ENCODE assay signal across 30 mouse cellular contexts in the genomic region with DNA sequence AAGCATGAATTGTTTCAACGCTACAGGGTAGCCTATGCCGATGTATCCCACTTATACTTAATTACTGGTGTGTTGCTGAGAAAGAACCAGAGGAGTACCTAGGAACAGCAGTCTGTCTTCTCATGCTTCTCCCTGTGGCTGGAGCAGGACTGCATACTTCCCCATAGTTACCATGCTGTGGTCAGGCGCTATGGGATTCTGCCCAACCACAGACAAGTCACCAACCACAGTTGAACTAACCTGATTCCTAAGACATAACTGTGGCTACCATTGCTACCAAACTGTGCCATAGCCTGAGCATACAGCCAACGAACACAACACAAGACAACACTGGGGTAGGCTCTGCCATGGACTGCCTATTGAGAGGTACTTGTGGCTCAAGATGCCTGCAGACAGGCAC. TPM values are rescaled to one million over a fixed set of nuclear protein-coding genes. Genes with fewer than 3 reads are reported as not detected.
DNase-seq lines count a peak whose midpoint lies in the region; ATAC-seq and TF ChIP-seq lines count a peak whose summit lies in the region.
"Had no signal": no experiment of that assay in that cellular context is flagged by ENCODE, and none has a peak within 500 bp of the region (broad histone marks: within the 10 kb centered on the region; RNA-seq: fewer than 3 reads in every experiment).

No protein-coding gene starts in this region.

- H3K4me3 ChIP-seq in MEL (ENCODE audit: control insufficient read depth in 1 of 2, insufficient read depth in 1 of 2, low read depth in 2 of 2, low read length in 2 of 2) = no peak overlapping the region
- no peak overlapping the region for H3K4me3 ChIP-seq in limb, embryonic 13.5 days
- no peak overlapping the region for H3K4me3 ChIP-seq in intestine, embryonic 15.5 days (replicated peaks)
- H3K4me3 ChIP-seq: embryonic facial prominence, embryonic 10.5 days; embryonic facial prominence, embryonic 15.5 days; hindbrain, embryonic 15.5 days; kidney, embryonic 15.5 days; left cerebral cortex, adult 2 months; lung, embryonic 15.5 days; megakaryocyte, embryonic 14.5 days; midbrain, embryonic 13.5 days had no signal

- H3K36me3 ChIP-seq in MEL (ENCODE audit: control insufficient read depth in 1 of 2, insufficient read depth in 2 of 2, low read length in 2 of 2) = peaks cover 0 to 19% of the 10 kb centered on the region in 2 experiments; a peak in 2 of 4 replicates
- H3K36me3 ChIP-seq in limb, embryonic 13.5 days = no peaks in the 10 kb centered on the region
- H3K36me3 ChIP-seq in intestine, embryonic 15.5 days = no peaks in the 10 kb centered on the region
- H3K36me3 ChIP-seq: embryonic facial prominence, embryonic 10.5 days; embryonic facial prominence, embryonic 15.5 days; hindbrain, embryonic 15.5 days; kidney, embryonic 15.5 days; lung, embryonic 15.5 days had no signal

- peak; percentile 74 for DNase-seq in 3134 (ENCODE audit: extremely low read depth, insufficient read length, low spot score)
- DNase-seq in MEL (ENCODE audit: low read depth, low spot score) = peak; percentile 43
- peak; percentile 53 for DNase-seq in fibroblast of lung, adult 2 months (ENCODE audit: low read depth)
- no peak for DNase-seq in frontal cortex, postnatal 14 days (ENCODE audit: low spot score in 2 of 2)
- DNase-seq in heart, adult 18-20 months = no peak
- no peak for DNase-seq in ovary, postnatal 36 days (ENCODE audit: low spot score)
- DNase-seq: adrenal gland, postnatal 36 days; cerebellum, adult 18-20 months; cerebellum, postnatal 10 days; gastrocnemius, postnatal 36 days; heart, postnatal 14 days; kidney, adult 18-20 months; right cerebral cortex, postnatal 4 days; thymus, adult 2 months; thymus, postnatal 36 days had no signal

- H3K4me2 ChIP-seq in limb, embryonic 13.5 days (replicated peaks) = no peak overlapping the region
- H3K4me2 ChIP-seq in intestine, embryonic 15.5 days (replicated peaks) = no peak overlapping the region
- H3K4me2 ChIP-seq: embryonic facial prominence, embryonic 15.5 days; hindbrain, embryonic 15.5 days; kidney, embryonic 15.5 days; lung, embryonic 15.5 days; midbrain, embryonic 13.5 days had no signal

- TF ChIP-seq EP300 in MEL (IDR thresholded peaks at IDR 0.05; ENCODE audit: low read depth in 1 of 2, low read length in 2 of 2) = no peak

- no peak for TF ChIP-seq POLR2A in MEL (IDR thresholded peaks at IDR 0.05; ENCODE audit: control insufficient read depth in 1 of 2, insufficient read depth in 1 of 2, low read depth in 1 of 2, low read length in 2 of 2, poor library complexity in 1 of 2)

- TF ChIP-seq RAD21 in MEL (IDR thresholded peaks at IDR 0.05; ENCODE audit: low read depth, low read length) = no peak

- no peaks in the 10 kb centered on the region for H3K9me3 ChIP-seq in MEL (replicated peaks; ENCODE audit: insufficient read depth, low read length)
- no peaks in the 10 kb centered on the region for H3K9me3 ChIP-seq in limb, embryonic 13.5 days
- H3K9me3 ChIP-seq in intestine, embryonic 15.5 days = no peaks in the 10 kb centered on the region
- H3K9me3 ChIP-seq: embryonic facial prominence, embryonic 10.5 days; embryonic facial prominence, embryonic 15.5 days; hindbrain, embryonic 15.5 days; kidney, embryonic 15.5 days; lung, embryonic 15.5 days; midbrain, embryonic 13.5 days had no signal

- no peaks in the 10 kb centered on the region for H3K27me3 ChIP-seq in MEL (ENCODE audit: control insufficient read depth in 1 of 2, insufficient read depth in 2 of 2, low read length in 2 of 2)
- no peaks in the 10 kb centered on the region for H3K27me3 ChIP-seq in limb, embryonic 13.5 days
- H3K27me3 ChIP-seq in intestine, embryonic 15.5 days (replicated peaks) = no peaks in the 10 kb centered on the region
- H3K27me3 ChIP-seq: CH12.LX; embryonic facial prominence, embryonic 15.5 days; hindbrain, embryonic 15.5 days; kidney, embryonic 15.5 days; lung, embryonic 15.5 days; megakaryocyte, embryonic 14.5 days; midbrain, embryonic 13.5 days had no signal

- H3K9ac ChIP-seq in MEL (ENCODE audit: control insufficient read depth, low read depth, low read length, poor library complexity, severe bottlenecking) = no peak overlapping the region
- H3K9ac ChIP-seq in limb, embryonic 13.5 days = no peak overlapping the region
- no peak overlapping the region for H3K9ac ChIP-seq in intestine, embryonic 15.5 days
- H3K9ac ChIP-seq: embryonic facial prominence, embryonic 15.5 days; hindbrain, embryonic 15.5 days; kidney, embryonic 15.5 days; lung, embryonic 15.5 days; midbrain, embryonic 13.5 days had no signal

- no peak for TF ChIP-seq CTCF in MEL (IDR thresholded peaks at IDR 0.05 in 2 of 3, conservative IDR thresholded peaks at IDR 0.05 in 1 of 3; ENCODE audit: control insufficient read depth in 1 of 3, insufficient read depth in 1 of 3, low read depth in 2 of 3, low read length in 3 of 3, poor library complexity in 1 of 3, severe bottlenecking in 1 of 3)

- 74% methylated on average over 4 of the region's 4 CpGs for WGBS in limb, embryonic 13.5 days
- 87% methylated on average over 4 of the region's 4 CpGs for WGBS in intestine, embryonic 15.5 days

- peaks cover 7 to 16% of the 10 kb centered on the region in 2 experiments for H3K4me1 ChIP-seq in MEL (ENCODE audit: control insufficient read depth in 1 of 2, insufficient read depth in 2 of 2, low read length in 2 of 2)
- peaks cover 17% of the 10 kb centered on the region for H3K4me1 ChIP-seq in limb, embryonic 13.5 days
- H3K4me1 ChIP-seq in intestine, embryonic 15.5 days (replicated peaks) = no peaks in the 10 kb centered on the region
- H3K4me1 ChIP-seq: embryonic facial prominence, embryonic 10.5 days; embryonic facial prominence, embryonic 15.5 days; hindbrain, embryonic 15.5 days; lung, embryonic 15.5 days; midbrain, embryonic 13.5 days had no signal

- H3K79me2 ChIP-seq in MEL (ENCODE audit: control insufficient read depth, insufficient read depth, low read length, poor library complexity) = no peaks in the 10 kb centered on the region

- H3K27ac ChIP-seq in MEL (ENCODE audit: control insufficient read depth, low read depth, low read length) = no peak overlapping the region
- H3K27ac ChIP-seq in limb, embryonic 13.5 days = peak overlapping the region; percentile 69
- no peak overlapping the region for H3K27ac ChIP-seq in intestine, embryonic 15.5 days
- H3K27ac ChIP-seq: embryonic facial prominence, embryonic 10.5 days; embryonic facial prominence, embryonic 15.5 days; hindbrain, embryonic 15.5 days; kidney, embryonic 15.5 days; left cerebral cortex, adult 2 months; lung, embryonic 15.5 days; midbrain, embryonic 13.5 days; stomach, postnatal 0 days had no signal

- ATAC-seq in limb, embryonic 13.5 days (ENCODE audit: low FRiP score, low read depth) = no peak
- no peak for ATAC-seq in intestine, embryonic 15.5 days
- ATAC-seq: forebrain, embryonic 14.5 days; inflammation-experienced regulatory T-cells, adult 6 months; midbrain, embryonic 13.5 days had no signal

TF ChIP-seq in MEL, 35 proteins besides CTCF, POLR2A, EP300 and RAD21:
- TF ChIP-seq GABPA (IDR thresholded peaks at IDR 0.05; ENCODE audit: low read depth, low read length) (no peak), POLR2AphosphoS2 (IDR thresholded peaks at IDR 0.05; ENCODE audit: low read length) (no peak), ZKSCAN1 (IDR thresholded peaks at IDR 0.05; ENCODE audit: low read depth, low read length) (no peak), ZMIZ1 (IDR thresholded peaks at IDR 0.05; ENCODE audit: low read depth, low read length) (no peak), CHD1 (IDR thresholded peaks at IDR 0.05; ENCODE audit: low read depth, low read length) (no peak), MAFK (IDR thresholded peaks at IDR 0.05; ENCODE audit: borderline replicate concordance, low read depth, low read length) (no peak), ELF1 (IDR thresholded peaks at IDR 0.05; ENCODE audit: low read depth, low read length) (no peak), USF2 (IDR thresholded peaks at IDR 0.05; ENCODE audit: borderline replicate concordance in 1 of 2, insufficient read depth in 1 of 2, low read depth in 1 of 2, low read length in 2 of 2) (no peak), MAZ (IDR thresholded peaks at IDR 0.05; ENCODE audit: low read depth, low read length) (no peak), NRF1 (IDR thresholded peaks at IDR 0.05; ENCODE audit: insufficient read depth, low read depth, low read length, poor library complexity, severe bottlenecking) (no peak), JUND (IDR thresholded peaks at IDR 0.05; ENCODE audit: low read depth, low read length) (no peak)
TF ChIP-seq in MEL: peak in this region for 0.

RNA-seq across cellular contexts. Expression of a gene that starts 28.7 kb away (rescaled TPM):
- 0.10 and 0.12 TPM in 2 replicates for total RNA-seq in MEL (2012; rRNA removed)
- polyA plus RNA-seq in MEL (2012; ENCODE audit: insufficient read depth in 1 of 2, insufficient read length in 2 of 2, low read depth in 1 of 2, low replicate concordance in 2 of 2, missing spikeins in 1 of 2) = under 1 TPM in 1 of 2 experiments, not detected in 1; 0.28 TPM
- 8.5 and 9.1 TPM in 2 replicates for polyA plus RNA-seq in limb, embryonic 13.5 days (2015; fragmentation: Nextera tagmentation; extraction: Ambion mirVana)
- total RNA-seq in heart, adult 18-20 months (2021) = 10 to 100 TPM; 28.5 to 31.8 TPM
- polyA plus RNA-seq in intestine, embryonic 15.5 days (2015; fragmentation: Nextera tagmentation; extraction: Ambion mirVana) = 1.7 and 2.2 TPM in 2 replicates
- total RNA-seq: neutrophil, adult 5-6 weeks had no signal

Comparison
In these comparisons a context has a peak if more than half of its experiments do, and no peak if none do; other contexts are left out.
1. DNase-seq: peak in 3134 (single experiment), MEL (single experiment) and fibroblast of lung, adult 2 months (single experiment); none in frontal cortex, postnatal 14 days (0 of 2), heart, adult 18-20 months (0 of 2) and ovary, postnatal 36 days (single experiment).